Mouse (Mus musculus): ENCODE results near the gene Carns1. TPM values are rescaled to one million over a fixed set of nuclear protein-coding genes. Genes with fewer than 3 reads are reported as not detected.
"Not testable (repeated sequence)": the region's sequence is repeated elsewhere in the genome, so short reads cannot be mapped to it uniquely, and the experiment has no call there.

The Carns1 gene
- total RNA-seq, 4 experiments from 2014 or later, result 23.8 to 33.0 (median 24.9) TPM

DNA sequence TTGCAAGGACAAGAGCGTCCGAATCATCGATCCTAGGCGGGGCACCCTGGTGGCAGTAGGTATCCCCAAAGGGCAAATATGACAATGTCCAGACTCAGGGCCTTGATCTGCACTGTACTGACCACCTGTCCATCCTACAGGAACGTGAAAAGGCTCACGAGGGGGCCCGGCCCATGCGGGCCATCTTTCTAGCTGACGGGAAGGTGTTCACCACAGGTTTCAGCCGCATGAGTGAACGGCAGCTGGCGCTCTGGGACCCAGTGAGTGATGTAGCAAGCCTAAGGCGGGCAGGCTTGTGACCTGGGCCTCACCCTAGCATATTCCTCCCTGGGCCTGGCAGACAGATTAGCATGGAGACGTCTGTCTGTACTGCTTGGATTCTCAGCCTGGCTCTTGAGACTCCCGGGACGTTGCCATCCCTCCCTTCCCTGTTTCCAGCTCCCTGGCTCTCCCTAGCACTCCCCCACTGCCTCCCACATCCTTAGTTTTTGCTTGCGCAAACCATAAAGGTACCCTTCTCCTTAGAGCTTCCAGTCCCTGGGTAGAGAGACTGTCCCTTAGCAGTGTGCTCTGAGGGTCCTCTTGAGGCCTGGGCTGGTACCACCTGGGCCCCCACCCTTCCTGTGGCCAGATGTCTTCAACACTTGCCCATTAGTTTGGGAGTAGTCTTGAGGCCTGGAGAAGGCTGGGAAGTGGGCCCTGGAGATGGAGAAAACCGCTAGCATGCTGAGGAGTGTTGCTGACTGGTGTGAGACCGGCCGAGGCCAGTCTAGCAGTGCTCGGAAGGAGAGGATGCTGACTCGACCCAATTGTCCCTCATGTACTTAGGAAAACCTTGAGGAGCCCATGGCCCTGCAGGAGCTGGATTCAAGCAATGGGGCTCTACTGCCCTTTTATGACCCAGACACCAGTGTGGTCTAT is 24.5 kb downstream of the Carns1 start:
- no peak for DNase-seq (ENCODE audit: low spot score in 2 of 2)

GRCm38 (mm10) chr19:4149764-4150461 is 25.4 kb downstream of the Carns1 start:
- no peak for DNase-seq (ENCODE audit: low spot score in 2 of 2)

- DNase-seq (ENCODE audit: low spot score in 2 of 2), result no peak
Measured at GRCm38 (mm10) chr19:4149283-4149682, 26.0 kb downstream of the Carns1 start.

DNA sequence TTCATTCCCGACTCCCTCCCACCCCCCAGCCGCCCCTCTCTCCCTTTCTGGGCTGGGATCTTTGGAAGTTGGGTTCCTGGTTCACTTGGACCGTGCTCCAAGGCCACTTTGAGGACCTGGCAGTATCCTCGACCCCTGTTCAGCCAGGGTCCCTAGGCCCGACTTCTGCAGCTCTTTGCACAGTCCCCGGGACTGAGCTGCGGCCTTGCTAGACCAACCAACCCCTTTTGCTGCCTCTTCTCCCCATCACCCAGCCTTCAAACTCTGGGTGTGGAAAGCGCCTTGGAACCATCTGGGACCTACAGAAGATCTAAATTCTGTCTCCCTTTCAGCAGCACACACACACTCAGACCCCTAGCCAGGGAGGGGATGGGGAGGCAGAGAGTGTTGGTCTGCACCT is 26.5 kb downstream of the Carns1 start:
- DNase-seq (ENCODE audit: low spot score in 2 of 2), result no peak

DNA sequence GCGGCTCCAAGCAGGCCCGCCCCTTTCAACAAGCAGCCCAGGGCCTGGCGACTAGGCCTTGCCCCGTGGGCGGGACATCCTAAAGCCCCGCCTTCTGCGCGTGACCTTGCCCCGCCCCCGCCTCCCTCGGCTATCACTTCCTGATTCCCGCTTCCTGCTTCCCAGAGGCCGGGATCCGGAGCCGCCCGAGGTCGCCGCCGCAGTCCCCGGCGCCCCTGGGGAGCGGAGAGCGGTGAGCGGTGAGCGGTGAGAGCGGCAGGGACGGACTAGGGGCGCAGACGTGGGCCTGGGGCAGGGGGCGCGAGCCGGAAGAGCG is 26.8 kb downstream of the Carns1 start, which contains the start of gene Coro1b:
Gene Coro1b, plus strand, starts transcription at position 129 of the 316 bp plus-strand sequence.
- DNase-seq (ENCODE audit: low spot score in 2 of 2), result peak; percentile 94

DNA sequence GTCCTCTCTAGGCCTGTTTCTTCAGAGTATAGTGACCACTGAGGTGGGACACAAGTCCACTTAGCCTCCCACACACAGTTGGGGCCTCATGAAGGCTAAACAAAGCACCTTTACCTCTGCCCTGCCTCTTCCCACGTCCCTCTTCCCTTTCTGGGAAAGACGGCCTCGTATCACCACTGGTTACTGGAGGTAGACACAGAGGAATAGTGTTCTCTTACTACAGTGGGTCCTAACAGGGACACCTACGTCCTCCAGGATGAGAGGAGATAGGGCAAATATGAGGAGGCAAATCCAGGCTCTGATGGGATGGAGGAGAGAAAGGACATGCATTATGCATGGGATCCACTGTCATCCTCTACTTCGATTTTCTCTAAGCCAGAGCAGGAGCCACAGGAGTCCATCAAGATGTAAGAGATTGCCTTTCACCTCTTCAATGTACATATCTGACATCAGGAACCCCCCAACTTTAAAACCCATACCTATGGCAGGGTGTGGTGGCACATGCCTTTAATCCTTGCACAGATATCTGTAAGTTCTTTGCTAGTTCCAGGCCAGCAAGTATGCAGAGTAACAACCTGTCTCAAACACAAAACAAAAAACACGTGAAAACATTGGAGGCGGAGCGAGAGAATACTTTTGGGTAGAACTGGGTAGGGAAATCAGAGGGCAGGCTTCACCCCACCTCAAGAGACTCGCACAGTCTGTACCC is 27.3 kb downstream of the Carns1 start:
- DNase-seq (ENCODE audit: low spot score in 2 of 2), result no peak

GRCm38 (mm10) chr19:4147022-4147405 is 28.3 kb downstream of the Carns1 start:
- no peak for DNase-seq (ENCODE audit: low spot score in 2 of 2)

DNA sequence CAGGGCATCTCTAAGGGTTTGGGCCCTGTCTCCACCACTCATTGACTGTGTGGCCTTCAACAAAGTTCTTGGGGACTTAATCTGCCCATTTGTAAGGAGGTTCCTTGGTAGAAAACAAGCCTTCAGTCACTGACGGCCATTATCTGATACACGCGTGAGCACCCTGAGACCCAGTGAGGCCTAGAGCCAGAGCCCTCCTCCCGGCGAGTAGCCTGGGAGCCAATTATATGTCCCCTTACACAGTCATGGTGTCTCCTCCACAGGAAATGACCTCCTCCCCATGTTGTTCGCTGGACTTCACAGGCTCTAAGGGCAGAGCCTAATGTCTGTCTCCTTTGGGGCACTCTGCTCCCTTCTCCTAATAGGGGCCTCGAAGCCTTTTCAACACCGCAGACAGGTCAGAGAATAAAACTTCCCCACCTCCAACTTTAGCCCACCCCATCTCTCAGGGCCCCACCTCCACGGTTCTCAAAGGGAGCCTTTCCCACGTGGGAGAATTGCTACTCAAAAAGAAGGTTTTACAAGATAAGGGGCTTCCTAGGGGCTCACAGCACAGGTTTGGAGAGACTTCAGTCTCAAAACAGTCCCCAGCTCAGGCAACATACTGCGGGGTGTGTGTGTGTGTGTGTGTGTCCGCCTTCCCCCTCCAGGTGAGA is 28.8 kb downstream of the Carns1 start:
- no peak for DNase-seq (ENCODE audit: low spot score in 2 of 2)

DNA sequence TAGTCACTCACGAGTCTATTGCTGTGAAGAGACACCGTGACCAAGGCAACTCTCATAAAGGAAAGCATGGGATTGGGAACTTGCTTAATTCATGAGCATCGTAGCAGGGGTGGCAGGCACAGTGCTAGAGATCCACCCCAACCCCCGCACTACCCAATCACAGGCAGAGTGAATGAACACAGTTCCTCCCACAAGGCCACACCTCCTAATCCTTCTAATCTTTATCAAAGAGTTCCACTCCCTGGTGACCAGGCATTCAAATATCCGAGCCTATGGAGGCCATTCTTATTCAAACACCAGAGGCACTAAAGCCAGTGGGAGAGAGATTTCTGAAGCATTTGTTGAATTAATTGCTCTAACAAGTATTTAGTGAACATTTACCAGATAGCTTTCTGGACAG is 29.3 kb downstream of the Carns1 start:
- DNase-seq (ENCODE audit: low spot score in 2 of 2), result no peak

GRCm38 (mm10) chr19:4144550-4145498 is 30.5 kb downstream of the Carns1 start:
- no peak for DNase-seq (ENCODE audit: low spot score in 2 of 2)

GRCm38 (mm10) chr19:4143759-4144268 is 31.5 kb downstream of the Carns1 start, which contains the start of gene Cabp4:
Gene Cabp4 (minus strand): TSS chr19:4144033.
- DNase-seq (ENCODE audit: low spot score in 2 of 2), result no peak

DNA sequence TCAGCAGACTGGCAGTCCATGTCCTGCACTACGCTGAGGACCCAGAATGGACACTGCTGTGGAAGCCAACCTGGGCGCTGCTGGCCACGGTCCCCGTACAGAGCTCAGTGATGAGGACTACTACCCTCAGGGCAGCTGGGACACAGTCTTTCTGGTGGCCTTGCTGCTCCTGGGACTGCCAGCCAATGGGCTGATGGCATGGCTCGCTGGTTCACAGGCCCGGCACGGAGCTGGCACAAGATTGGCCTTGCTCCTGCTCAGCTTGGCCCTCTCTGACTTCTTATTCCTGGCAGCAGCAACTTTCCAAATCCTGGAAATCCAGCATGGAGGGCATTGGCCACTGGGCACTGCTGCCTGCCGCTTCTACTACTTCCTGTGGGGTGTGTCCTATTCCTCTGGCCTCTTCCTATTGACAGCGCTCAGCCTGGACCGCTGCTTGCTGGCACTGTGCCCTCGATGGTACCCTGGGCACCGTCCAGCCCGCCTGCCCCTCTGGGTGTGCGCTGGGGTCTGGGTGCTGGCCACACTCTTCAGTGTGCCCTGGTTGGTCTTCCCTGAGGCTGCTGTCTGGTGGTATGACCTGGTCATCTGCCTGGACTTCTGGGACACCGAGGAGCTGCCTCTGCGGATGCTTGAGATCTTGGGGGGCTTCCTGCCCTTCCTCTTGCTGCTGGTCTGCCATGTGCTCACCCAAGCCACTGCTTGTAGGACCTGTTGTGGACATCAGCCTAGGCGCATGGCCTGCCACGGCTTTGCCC is 32.7 kb downstream of the Carns1 start:
- no peak for DNase-seq (ENCODE audit: low spot score in 2 of 2)

DNA sequence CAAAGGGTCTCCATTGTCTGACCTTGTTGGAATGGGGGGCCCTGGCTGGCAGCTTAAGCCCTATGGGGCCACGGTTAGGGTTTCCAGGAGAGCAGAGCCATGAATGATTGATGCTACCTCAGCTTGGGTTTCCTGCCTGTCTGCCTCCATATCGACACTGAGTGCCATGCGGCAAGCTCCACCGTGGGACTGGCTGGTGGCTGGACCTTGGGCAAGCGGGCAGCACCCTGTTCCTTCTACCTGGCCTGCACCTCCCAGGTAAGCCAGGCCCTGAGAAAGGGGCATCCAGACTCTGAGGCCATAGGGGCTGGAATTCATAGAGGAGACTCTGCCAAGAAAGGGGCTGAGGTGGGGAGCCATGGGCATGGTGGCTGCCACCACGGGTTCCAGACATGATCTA is 35.1 kb downstream of the Carns1 start:
- DNase-seq (ENCODE audit: low spot score in 2 of 2), result no peak

DNA sequence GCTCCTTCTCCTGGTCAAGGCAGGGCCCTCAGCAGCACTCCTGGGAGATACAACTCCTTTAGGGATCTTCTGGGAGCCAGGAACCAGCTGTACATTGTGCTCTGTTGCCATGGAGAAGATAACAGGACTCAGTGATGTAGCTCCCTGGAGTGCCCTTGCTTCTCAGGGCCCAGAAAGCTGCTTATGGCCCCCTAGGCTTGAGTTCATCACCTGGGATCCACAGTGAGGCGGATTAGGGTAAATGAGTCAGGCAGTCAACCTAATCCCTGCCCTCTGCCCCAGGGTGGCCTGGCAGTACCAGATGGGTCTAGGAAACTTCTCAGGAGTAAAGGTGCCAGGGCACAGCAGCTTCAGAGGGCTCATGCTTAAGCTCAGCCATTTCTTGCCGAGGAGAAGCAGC is 35.8 kb downstream of the Carns1 start, which contains the start of gene Gpr152:
Gene Gpr152, plus strand, starts transcription at position 342 of the 400 bp plus-strand sequence.
- DNase-seq (ENCODE audit: low spot score in 2 of 2), result no peak

DNA sequence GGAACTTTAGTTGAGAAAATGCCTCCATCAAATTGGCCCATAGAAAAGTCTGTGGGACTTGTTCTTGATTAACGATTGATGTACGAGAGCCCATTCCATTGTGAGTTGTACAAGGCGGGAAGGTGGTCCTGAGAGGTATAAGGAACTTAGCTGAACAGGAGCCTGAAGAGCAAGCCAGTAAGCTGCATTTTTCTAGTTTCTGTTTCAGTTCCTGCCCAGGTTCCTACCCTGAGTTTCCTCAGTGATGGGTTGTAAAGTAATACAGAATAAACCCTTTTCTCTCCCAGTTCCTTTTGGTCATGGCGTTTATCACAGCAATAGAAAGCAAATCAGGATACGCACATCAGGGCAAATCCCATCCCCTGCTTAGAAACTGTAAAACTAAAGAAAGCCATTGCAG is 37.4 kb downstream of the Carns1 start:
- no peak for DNase-seq (ENCODE audit: low spot score in 2 of 2)

GRCm38 (mm10) chr19:4136463-4136862 is 38.8 kb downstream of the Carns1 start:
- no peak for DNase-seq (ENCODE audit: low spot score in 2 of 2)

DNA sequence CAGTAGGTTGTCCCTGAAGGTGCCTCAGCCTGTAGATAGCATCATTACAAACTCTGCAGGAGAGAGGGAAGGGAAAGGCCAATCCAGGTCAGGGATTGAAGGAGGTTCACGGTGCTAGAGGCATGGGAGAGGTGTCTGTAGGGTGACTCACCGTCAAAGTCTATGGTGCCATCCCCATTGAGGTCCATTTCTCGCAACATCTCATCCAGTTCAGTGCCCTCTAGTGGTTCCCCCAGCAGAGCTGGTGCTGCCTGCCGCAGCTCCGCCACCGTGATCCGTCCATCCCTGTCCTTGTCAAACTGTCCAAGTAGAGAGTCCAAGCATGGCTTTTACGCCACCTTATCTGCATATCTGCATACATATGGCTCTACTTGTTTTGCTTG is 39.3 kb downstream of the Carns1 start:
- DNase-seq (ENCODE audit: low spot score in 2 of 2), result not testable (repeated sequence)

GRCm38 (mm10) chr19:4135229-4135962 is 39.9 kb downstream of the Carns1 start:
- not testable (repeated sequence) for DNase-seq (ENCODE audit: low spot score in 2 of 2)

DNA sequence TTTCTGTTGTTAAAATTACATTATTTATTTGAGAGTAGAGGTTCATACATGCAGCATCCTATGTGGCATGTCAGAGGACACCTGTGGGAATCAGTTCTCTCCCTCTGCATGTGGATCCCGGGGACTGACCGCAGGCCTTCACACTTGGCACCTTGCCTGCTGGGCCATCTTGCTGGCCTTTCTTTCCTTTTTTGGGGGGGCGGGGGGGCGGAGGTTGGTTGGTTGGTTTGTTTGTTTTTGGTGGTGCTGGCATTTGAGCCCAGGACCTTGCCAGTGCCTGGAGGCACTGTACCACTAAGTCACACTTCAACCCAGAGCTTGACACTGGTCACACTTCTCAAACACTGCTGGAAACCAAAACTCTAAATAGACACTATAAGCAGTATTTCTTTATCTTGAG is 40.9 kb downstream of the Carns1 start:
- DNase-seq (ENCODE audit: low spot score in 2 of 2), result no peak
